Mouse (Mus musculus) midbrain, postnatal 0 days (tissue): ENCODE measurements at regions not wholly inside any gene's neighbourhood (a gene's known extent, or its start where the extent isn't known, plus 50 kb on each side); places are given as distances from the start of the nearest gene placed in this dataset.

Experiments used
- ATAC-seq: fragments of 200-750 bp; cut with Nextera tagmentation; 2 replicates; pipeline ENCODE4 v1.8.0; 2017; ENCODE audit warnings: moderate number of reproducible peaks, mild to moderate bottlenecking, moderate TSS enrichment, moderate library complexity; ENCODE audit not compliant: low FRiP score
- DNase-seq: peaks from one replicate; pipeline ENCODE4 v3.0.0-alpha.2; 2015; ENCODE audit warnings: low spot score
- H3K27ac ChIP-seq: fragments of 300-500 bp; sonication (generic); 2 replicates; pipeline ENCODE4 v1.5.1; 2014; ENCODE audit warnings: low read depth, mild to moderate bottlenecking, low read length, mixed read lengths
- H3K27me3 ChIP-seq: fragments of 300-500 bp; sonication (generic); 2 replicates; pipeline ENCODE4 v1.6.1; 2014; ENCODE audit warnings: low read length, control low read depth, mixed read lengths; ENCODE audit not compliant: insufficient read depth
- H3K36me3 ChIP-seq: fragments of 300-500 bp; sonication (generic); 2 replicates; pipeline ENCODE4 v1.6.1; 2014; ENCODE audit warnings: low read length, control low read depth, mixed read lengths; ENCODE audit not compliant: insufficient read depth
- H3K4me1 ChIP-seq: fragments of 300-500 bp; sonication (generic); 2 replicates; pipeline ENCODE4 v1.6.1; 2014; ENCODE audit warnings: mild to moderate bottlenecking, control low read depth, antibody characterized with exemption, low read length, mixed read lengths; ENCODE audit not compliant: insufficient read depth
- H3K4me2 ChIP-seq: fragments of 300-500 bp; sonication (generic); 2 replicates; pipeline ENCODE4 v1.6.1; 2014; ENCODE audit warnings: low read depth, mild to moderate bottlenecking, low read length, mixed read lengths; ENCODE audit not compliant: poor library complexity, severe bottlenecking
- H3K4me3 ChIP-seq: fragments of 300-500 bp; sonication (generic); 2 replicates; pipeline ENCODE4 v1.5.1; 2014; ENCODE audit warnings: low read depth, mild to moderate bottlenecking, low read length, moderate library complexity
- H3K9ac ChIP-seq: fragments of 300-500 bp; sonication (generic); replicated peaks from 2 replicates; pipeline ENCODE4 v1.6.1; 2014; ENCODE audit warnings: mild to moderate bottlenecking, low read length, moderate library complexity, mixed read lengths; ENCODE audit not compliant: poor library complexity, severe bottlenecking
- H3K9me3 ChIP-seq: fragments of 300-500 bp; sonication (generic); 2 replicates; pipeline ENCODE4 v1.6.1; 2016; ENCODE audit warnings: low read length, control low read depth
- CTCF ChIP-seq: IDR thresholded peaks from 2 replicates; pipeline ENCODE4 v1.5.1; 2016; ENCODE audit warnings: antibody characterized with exemption, mild to moderate bottlenecking
- WGBS: fragments of 180-500 bp; shearing (Covaris S2); extraction: QIAGEN DNeasy Blood & Tissue Kit; methylation state at CpG from one replicate; pipeline ENCODE4 v1.1.7; 2014; 5-methylcytosine and 5-hydroxymethylcytosine counted together

DNA sequence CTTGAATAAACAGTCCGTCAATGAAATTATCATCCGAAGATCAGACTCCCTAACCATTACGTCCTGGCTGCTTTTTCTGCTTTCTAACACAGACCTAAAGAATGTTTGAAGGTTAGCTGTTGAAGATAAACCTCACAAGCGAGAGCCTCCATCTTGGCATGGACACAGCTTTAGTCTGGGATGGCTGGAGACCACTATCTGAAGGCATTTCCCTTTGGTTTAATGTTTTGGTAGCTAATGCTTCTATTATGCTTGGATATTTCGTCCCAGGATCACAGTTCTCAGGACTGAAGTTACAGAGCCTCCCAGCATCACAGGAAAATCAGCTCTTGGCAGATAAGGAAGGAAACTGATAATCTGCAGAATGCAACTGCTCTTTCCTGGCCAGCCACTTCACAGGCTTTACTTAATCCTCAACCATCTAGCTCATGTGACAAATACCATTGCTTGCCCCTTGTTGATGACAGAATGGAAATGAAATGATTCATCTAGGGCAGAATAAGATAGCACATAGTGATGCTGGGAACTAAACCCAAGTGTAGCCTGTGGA, 197.8 kb upstream of the Kbtbd8 start:
- H3K36me3 ChIP-seq: no peaks in the 10 kb centered on the region
- no peak overlapping the region for H3K9ac ChIP-seq
- H3K27ac ChIP-seq: no peak overlapping the region
- no peaks in the 10 kb centered on the region for H3K27me3 ChIP-seq
- no peaks in the 10 kb centered on the region for H3K4me1 ChIP-seq
- H3K4me3 ChIP-seq: no peak overlapping the region
- H3K4me2 ChIP-seq: no peak overlapping the region
- DNase-seq (no peak), ATAC-seq (no peak)
- WGBS: 88% methylated on average over 5 of the region's 5 CpGs
- TF ChIP-seq CTCF: no peak
- H3K9me3 ChIP-seq: no peaks in the 10 kb centered on the region

- no peak overlapping the region for H3K27ac ChIP-seq
- no peak overlapping the region for H3K4me2 ChIP-seq
- no peaks in the 10 kb centered on the region for H3K4me1 ChIP-seq
- no peak for TF ChIP-seq CTCF
- H3K9me3 ChIP-seq: no peaks in the 10 kb centered on the region
- H3K9ac ChIP-seq: no peak overlapping the region
- H3K36me3 ChIP-seq: no peaks in the 10 kb centered on the region
- H3K4me3 ChIP-seq: no peak overlapping the region
- WGBS: 57% methylated on average over 8 of the region's 8 CpGs
- DNase-seq: no peak
- no peak for ATAC-seq
- H3K27me3 ChIP-seq: no peaks in the 10 kb centered on the region
Observed at GRCm38 (mm10) chr6:94915842-94916620, 201.0 kb upstream of the Kbtbd8 start.

- Histone ChIP-seq H3K9ac (no peak overlapping the region), H3K4me3 (no peak overlapping the region), H3K36me3 (no peaks in the 10 kb centered on the region), H3K9me3 (no peaks in the 10 kb centered on the region), H3K4me2 (no peak overlapping the region), H3K27ac (no peak overlapping the region), H3K4me1 (peaks cover 3% of the 10 kb centered on the region; the same call in 1 of the 2 replicates), H3K27me3 (no peaks in the 10 kb centered on the region)
- ATAC-seq: no peak
- DNase-seq: no peak
- no peak for TF ChIP-seq CTCF
- 89% methylated on average over 3 of the region's 3 CpGs for WGBS
Observed at GRCm38 (mm10) chr6:94911836-94912235, 205.2 kb upstream of the Kbtbd8 start.

- DNase-seq (peak; percentile 10), ATAC-seq (no peak)
- Histone ChIP-seq H3K36me3 (no peaks in the 10 kb centered on the region), H3K27ac (no peak overlapping the region), H3K4me3 (no peak overlapping the region), H3K27me3 (no peaks in the 10 kb centered on the region), H3K9ac (no peak overlapping the region), H3K4me2 (no peak overlapping the region), H3K9me3 (no peaks in the 10 kb centered on the region), H3K4me1 (peaks cover 3% of the 10 kb centered on the region; the same call in 1 of the 2 replicates)
- TF ChIP-seq CTCF: no peak
- WGBS: 68% methylated on average over 9 of the region's 9 CpGs
Observed at GRCm38 (mm10) chr6:94911374-94911773, 205.7 kb upstream of the Kbtbd8 start.

DNA sequence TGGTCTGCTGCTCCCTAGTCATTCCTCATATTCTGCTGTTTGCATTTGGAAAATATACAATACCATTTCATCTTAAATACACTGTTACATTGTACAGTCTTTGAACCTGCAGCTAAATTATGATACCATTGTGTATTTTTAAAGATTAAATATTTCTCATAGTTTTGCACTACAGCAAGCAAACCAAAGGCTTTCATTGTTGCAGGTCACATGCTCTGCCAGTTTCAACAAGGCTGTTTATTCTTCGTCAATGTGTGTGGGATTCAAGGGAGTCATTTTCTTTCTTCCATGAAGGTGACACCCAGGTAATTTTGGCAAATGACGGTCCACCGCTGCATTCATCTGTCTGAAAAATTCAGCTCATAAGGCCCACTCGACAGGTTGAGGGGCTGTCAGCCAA, 200.9 kb upstream of the Lrig1 start:
- Histone ChIP-seq H3K9ac (no peak overlapping the region), H3K27me3 (no peaks in the 10 kb centered on the region), H3K9me3 (no peaks in the 10 kb centered on the region), H3K4me3 (no peak overlapping the region), H3K4me2 (no peak overlapping the region), H3K27ac (no peak overlapping the region), H3K4me1 (no peaks in the 10 kb centered on the region), H3K36me3 (no peaks in the 10 kb centered on the region)
- no peak for DNase-seq
- TF ChIP-seq CTCF: no peak
- ATAC-seq: no peak
- WGBS: 81% methylated on average over 4 of the region's 4 CpGs

DNA sequence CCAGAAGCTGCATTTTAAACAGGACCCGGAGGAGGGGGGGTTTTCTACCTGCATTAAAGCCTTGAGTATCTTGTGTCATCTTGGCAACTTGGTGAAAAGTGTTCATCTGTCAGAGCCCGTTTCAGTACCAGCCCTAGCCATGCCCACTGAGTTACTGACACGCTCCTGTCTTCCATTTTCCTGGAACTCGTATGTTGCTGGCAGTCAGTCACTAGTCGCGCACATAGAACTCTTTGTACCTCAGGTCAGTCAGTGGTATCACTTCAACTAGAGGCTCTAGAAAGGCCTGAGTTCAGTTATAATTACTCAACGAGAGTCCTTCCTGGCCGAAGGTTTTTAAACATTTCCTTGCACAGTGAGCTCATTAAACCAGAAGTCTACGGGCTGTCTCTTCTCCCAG, 198.9 kb upstream of the Lrig1 start:
- no peak overlapping the region for H3K4me3 ChIP-seq
- no peaks in the 10 kb centered on the region for H3K36me3 ChIP-seq
- H3K4me2 ChIP-seq: no peak overlapping the region
- DNase-seq (no peak), ATAC-seq (no peak)
- H3K9me3 ChIP-seq: no peaks in the 10 kb centered on the region
- no peaks in the 10 kb centered on the region for H3K4me1 ChIP-seq
- 81% methylated on average over 9 of the region's 9 CpGs for WGBS
- no peak overlapping the region for H3K27ac ChIP-seq
- TF ChIP-seq CTCF: no peak
- H3K27me3 ChIP-seq: no peaks in the 10 kb centered on the region
- no peak overlapping the region for H3K9ac ChIP-seq
